Mouse (Mus musculus): ENCODE results near the gene Zfp462.

Gene Zfp462

DNA sequence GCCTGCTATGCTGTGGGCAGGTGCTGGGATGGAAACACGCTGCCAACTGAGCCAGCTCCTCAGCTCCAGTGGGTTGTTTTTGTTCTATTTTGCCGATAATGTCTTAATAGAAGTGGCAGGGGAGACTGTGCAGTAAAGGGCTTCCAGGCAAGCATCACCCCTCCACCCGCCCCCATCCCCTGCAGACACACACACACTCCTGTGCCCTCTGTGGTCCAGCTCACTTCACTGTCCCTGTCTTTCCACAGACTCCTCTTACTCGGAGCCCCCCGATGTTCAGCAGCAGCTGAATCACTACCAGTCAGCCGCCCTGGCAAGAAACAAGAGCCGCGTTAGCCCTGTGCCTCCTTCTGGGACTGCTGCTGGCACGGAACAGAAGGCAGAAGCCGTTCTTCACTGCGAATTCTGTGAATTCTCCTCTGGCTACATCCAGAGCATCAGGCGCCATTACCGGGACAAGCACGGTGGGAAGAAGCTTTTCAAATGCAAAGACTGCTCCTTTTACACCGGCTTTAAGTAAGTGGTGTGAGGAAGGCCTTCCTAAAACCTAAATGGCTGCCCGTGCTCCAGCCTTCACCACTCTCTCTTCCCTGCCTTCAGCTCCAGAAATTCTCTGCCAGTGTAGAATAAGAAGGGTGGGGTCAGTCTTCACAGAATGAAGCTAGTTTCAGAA is 105.2 kb downstream of the Zfp462 start:
- peak; percentile 32 for DNase-seq

DNA sequence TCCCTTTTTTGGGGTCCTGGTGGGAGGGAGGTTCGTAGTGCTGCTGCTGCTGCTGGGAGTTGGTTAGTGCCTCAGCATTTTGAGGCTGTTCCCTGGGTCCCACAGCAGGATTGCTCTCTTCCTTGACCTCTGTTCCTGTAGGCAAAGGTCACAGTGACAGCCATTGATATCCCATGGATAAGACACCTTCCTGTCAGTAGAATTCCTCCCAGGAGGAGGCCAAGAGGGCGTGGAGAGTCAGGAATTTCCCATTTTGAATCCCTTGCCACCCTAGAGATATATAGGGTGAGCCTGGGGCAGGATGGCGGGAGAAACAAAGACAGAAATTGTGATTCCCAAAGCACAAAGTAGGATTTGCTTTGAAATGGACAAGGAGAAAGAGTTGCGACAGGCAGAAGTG is 106.5 kb downstream of the Zfp462 start:
- no peak for DNase-seq

DNA sequence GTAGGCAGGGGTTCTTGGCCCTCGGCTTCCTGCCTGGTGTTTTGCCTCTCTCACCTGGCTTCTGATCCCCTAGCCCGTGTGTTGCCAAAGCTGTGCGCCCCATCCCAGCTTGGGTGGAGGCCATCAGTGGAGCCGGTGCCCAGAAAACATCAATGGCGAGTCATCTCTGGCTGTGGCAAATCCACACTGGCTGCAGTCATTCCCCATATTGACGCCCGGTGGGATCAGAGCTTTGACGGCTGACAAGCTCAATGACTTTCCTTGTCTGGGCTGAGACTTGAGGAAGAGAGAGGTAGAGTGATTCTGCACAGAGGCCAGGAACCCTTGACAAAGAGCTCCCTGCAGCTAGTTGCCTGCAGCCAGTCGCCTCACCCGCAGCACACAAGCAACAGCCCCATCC is 107.8 kb downstream of the Zfp462 start:
- DNase-seq, result no peak

DNA sequence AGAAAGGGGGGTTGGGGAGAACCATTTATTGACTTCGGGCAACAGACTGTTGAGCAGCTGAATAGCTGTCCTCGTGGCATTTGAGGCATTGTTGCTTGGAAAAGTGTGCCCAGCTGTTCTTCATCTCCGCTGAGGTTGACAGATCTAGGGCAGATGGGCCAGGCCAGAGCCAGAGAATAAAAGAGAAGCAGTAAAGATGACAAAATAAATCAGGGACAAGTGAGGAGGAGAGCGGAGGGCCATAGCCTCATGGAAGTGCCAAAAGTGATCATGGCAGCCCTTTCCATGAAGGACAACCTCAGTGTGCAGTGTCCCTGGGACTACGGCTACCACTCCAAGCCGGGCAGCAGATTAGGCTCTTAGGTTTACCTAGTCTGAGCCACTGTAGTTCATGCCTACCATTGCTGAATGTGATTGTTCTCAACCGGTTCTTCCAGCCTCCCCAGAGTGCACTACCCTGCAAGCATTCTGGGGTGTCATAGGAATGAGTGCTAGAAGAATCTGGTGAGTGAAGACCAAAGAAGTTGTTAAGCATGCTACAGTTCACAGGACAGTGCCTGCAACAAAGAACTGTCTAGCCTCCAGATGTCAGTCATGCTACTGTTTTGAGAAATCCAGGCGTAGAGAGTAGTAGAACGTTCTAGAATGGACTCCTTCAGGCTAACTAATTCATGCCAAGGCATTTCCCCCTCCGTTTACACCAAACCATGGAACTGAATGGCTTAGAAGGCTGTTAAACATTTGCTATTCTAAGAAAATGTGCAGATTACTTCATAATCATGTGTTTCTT is 113.0 kb downstream of the Zfp462 start:
- DNase-seq, result no peak

DNA sequence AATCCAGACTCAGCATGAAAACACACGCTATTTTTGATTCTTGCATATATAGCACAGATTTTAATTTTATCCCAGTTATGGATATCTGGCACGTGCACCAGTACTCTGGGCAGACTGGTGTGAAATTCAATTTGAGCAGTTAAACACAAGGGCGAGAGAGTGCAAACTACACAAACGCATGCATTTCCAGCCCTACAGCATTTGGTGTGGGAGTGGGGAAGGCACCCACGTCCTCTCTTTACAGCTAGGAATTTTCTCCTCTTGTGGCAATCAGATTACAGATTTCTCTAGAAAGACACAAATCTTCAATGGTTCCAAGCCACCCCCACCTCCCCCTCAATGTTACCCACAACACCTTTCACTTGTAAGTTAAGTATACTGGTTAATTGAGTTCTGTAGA is 114.1 kb downstream of the Zfp462 start:
- no peak for DNase-seq

DNA sequence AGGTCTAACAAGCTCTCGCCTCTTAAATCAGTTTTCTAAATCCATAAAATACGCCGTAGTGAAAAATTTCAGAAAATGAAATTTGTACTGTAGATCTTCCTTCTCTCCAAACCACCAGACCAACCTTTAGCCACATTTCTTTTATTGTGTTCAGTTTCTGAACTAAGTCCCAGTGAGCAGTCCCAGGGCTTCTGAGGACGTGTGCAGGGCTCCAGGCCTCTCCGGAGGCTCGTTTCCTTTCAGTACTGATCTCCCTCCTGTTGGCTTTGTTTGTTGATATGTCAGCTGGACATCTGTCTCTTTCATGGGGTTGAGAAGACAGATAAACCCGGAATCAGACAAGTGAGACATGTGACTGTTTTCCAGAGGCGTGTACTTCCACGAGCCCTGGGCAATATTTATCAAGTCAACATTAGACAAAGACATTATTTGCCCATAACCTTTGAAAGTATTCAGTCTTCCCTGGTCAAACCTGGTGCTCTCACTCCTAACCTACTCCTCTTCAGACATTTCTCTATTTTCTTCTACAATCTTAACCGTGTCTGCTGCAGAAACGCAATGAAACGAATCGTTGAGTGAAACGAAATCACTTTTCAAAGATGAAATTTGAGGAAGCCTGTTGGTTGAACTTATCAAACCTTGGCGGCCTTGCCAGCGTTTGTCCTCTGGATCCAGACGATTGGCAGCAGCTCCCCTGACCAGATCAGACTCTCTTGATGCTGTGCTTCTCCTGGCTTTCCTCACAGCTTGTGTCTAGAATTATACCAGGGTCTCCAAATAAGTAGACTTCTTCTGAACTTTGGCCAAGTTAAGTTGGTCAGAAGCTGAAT is 121.7 kb downstream of the Zfp462 start:
- DNase-seq, result no peak

DNA sequence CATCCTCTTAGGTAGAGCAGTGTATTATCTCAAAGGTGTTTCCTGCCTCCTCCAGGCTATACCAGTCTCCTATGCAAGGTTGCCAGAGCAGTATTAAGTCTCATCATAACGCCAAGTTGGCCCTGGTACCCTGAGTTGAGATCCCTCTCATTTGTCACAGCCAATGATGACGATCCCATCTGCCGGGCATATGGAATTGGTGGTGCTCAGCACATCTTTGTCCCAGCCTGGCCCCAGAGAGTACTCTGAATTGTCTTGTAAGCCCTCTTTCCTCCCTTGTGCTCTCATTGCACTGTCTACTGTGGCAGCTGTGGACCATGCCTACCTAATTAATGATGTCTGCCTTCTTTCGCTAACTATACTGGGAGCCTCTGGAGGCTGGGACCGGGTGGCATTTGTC is 126.7 kb downstream of the Zfp462 start:
- DNase-seq, result no peak

DNA sequence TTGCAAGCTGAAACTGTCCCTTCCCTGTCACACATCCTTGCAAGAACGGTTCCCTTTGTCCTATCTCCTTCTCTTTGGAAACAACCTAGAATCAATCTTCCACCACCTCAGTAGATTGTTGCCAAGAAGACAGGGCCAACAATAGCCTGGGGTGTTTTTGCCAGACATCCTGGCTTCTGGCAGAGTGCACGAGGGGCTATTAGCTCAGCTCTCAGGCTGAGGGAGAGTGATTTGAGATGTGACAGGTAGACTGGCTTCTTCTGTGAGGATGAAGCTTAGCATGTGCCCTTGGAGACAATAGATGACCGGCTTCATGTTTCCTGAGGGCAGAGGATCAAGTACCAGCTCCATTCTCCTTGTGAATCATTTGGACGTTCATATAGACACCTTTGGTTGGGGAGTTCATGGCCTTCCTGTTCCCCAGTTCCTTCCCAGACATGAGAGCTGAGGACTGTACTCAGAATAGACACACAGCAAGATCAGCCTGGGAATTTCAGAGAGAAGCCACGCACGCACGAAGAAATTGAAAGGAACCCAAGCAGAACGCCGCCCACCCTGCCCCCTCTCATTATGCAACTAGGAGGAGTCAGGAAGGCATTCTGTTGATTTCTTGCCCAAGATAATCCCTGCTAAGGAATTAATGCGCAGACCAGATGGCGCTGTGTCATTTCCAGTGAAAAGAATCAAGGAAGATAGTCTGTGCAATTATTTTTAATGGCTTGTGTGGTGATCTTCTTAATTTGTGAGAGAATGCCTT is 132.5 kb downstream of the Zfp462 start:
- peak; percentile 65 for DNase-seq

DNA sequence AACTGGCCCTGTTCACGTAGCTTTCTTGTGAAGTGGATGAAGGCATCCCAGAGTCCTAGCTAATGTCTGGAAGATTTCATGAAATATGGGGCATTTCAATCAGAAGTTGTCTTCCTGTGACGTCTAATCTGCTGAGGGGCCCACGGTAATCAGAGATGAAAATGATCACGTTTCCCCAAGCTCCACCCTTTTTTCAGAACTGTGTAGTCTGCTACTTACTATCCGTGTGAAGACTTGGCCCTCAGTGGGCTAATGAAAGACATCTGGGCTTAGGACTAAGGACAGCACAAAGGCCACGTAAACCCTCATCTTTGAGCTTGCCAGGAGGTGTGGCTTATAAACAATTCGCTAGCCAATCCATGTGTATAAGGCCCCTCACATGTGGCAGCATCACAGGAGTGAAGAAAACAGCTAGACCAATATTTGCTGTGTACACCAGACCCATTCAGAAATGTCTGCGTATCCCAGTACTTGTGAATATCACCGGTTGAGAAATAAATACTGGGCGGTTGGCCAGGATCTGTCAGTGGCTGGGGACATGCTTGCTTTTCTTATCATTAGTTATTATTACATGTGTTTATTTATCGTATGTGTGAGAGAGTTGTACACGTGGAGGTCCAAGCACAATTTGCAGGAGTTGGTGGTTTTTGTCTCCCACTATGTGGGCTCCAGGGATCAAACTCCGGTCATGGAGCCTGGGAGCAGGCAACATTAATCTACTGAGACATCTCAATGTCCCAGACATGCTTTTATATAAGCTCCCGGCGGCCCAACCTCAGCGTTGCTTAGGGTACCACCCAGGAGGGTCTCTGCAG is 133.3 kb downstream of the Zfp462 start:
- no peak for DNase-seq

DNA sequence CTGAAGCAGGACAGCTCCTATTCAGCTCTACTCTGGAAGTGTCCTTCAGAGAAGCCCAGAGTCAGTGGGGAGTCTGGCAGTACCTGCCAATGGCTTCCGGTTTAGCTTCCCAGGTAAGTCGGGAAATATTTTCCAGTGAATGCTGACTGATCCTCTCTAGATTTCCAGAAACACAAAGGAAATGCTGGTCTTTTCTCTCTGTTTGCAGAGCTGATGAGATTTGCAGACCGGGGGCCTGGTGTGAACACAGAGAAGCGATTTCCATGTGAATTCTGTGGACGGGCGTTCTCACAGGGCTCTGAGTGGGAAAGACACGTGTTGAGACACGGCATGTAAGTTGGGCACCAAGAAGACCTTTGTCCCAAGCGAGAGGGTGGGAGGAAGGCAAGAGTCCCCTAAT is 134.2 kb downstream of the Zfp462 start:
- DNase-seq, result no peak

DNA sequence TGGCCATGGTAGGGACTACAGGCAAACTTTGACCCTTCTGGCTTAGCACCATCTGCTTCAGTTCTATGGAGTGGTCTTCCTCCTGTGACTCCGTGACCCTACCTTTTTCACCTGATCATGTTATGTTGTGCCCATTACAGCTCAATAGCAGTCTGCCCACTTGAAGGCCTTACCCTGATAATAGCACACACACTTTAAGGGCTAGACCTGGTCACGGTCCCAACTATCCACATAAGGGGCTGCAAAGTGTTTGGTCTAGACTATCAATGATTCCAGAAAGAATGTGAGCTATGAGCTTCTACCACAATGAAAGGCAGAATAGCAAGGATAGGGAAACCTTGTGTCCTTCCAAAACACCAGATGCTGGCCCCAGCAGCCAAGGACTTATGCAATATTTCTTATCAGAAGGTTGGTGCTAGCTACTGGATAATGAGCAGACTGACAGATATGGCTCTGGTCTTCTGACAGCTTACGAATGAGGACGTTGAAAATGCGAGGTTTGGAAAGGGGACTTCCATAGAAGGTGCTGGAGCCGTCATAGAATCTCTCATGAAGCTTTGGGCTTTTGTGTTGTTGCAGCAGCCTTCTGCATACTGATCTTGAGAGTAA is 139.3 kb downstream of the Zfp462 start:
- DNase-seq, result no peak

DNA sequence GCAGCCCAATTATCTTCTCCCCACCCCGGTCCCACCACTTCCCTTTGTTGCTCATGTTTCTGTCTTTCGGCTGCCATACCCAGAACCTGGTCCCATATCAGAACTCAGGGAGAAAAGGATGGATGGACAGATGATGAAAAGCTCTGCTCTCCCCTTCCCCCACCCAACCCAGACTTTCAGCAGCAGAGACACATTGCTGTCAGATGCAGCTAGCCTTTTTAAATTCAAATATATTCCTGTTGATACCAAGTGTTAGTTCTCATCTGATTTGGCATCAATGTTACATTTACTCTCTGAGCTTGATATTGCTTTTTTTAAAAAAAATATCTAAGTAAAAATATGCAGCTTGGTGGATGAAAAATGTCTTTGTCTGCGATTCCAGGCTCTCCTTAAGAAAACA is 143.3 kb downstream of the Zfp462 start:
- DNase-seq, result peak; percentile 18

DNA sequence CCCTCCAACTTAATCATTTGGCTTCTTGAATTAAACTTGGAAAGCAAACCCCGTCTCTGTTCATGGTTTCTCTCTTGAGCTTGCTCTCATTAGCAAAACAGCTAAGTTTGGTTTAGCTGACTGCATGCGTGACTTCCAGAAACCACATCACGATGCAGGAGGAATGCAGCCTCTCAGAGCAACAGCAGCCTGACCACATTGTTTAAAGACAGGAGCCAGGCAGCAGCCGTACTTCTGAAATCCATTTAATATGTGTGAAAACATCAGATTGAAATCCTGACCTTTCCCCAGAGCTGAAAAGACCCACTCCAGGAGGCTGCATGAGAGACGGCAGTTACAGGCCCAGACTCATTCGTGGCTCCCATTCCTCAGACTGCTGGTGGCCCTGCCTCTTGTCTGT is 144.1 kb downstream of the Zfp462 start:
- no peak for DNase-seq

DNA sequence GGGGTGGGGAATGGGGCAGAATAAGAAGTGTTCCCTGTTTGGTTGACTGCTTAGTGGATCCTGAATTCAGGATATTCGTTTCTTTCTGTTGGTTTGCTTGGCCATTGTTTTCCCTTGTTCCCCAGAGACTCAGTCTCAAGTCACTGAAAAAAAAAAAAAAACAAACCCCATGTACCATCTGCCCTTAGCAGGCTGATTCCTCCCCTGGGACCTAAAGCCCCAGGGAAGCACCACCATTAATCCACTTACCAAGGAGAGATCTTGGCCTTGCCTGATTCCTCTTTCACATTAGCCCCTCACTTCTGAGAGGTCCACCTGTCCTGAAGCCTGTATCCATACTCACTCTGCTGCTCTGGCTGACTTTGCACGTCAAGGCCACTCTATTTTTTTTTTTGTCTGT is 152.3 kb downstream of the Zfp462 start:
- no peak for DNase-seq

DNA sequence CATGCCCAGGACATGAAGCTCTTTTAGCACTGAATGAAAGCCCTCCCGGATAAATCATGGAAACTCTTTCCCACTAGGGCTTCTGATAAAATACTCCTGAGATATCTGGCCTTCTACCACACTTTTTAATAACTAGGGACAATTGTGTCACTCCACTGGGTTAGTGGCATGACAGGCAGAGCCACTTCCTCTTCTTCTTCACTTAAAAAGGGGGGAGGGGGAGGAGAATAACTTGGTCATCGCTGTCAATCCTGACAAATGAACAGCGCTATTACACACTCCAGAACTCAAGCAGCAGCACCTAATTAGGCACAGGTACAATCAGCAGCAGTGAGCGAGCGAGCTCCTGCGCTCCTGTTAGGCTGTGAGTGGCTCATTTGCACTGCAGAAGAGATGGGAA is 153.5 kb downstream of the Zfp462 start:
- no peak for DNase-seq

DNA sequence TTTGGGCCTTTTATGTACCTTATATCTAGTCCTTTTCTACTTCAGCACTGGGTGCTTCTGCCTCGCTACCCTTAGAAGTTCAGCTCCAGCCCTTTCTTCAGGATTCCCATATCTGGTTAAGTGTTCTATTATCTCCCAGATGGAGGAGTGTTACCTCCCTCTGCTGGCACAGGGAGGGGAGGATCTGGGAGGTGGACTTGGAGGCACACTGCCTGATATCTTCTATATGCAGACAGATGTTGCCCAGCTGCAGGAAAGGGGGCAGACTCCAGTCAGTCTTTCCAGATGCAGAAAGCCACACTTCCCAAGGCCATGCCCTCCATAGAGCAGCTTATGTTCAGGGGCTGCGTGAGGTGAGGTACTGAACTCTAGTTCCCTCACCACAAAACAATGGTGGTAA is 156.0 kb downstream of the Zfp462 start:
- DNase-seq, result no peak

DNA sequence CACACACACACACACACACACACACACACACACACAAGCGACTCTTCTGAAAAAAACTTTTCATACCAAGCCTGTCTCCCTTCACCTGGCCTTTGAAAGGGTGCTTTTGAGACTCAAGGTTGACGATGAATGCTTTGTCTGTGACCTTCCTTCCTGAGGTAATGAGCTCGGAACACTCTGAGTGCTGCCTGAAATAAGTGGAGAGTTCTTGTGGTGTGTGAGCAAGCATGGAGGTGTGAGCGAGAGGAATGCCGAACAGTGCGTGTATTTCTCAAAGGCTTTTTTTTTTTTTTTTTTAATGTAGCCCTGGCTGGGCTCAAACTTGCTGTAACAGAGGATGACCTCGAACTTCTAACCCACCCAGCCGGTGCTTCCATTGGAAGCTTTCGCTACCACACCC is 156.8 kb downstream of the Zfp462 start:
- DNase-seq, result no peak

DNA sequence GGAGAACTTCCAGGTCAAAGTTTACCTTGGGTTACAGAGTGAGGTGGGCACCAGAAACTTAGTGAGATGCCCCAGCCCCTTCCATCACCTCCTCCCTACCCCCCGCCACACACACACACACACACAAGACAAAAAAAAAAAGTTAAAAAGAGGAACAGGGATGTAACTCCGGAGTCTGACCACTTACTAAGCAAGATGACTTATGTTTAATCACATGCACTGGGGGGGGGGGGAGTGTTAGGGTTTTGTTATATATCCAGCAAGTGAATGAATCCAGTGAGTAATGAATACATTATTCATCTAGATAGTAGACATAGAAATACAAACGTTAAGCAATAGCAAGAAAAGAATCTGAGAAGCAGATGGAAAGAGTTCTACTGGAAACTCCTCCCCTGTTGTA is 157.5 kb downstream of the Zfp462 start:
- no peak for DNase-seq

DNA sequence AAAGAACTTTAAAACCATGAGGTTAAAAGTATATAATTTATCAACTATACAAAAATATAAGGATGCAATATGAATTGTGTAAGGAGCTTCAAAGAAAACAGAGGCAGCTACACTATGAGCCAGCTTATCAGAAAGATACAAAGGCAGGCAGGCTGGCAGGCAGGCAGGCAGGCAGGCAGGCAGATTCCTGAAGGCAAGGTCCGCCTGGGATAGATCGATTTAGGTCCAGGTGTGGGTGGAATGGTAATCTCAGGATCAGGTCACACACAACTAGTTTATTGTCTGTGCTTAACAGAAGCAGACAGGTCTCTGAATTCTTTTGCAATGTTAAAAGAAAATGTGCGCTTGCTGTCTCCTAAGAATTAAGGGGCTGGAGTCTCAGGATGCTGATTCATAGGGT is 158.7 kb downstream of the Zfp462 start:
- DNase-seq, result no peak

DNA sequence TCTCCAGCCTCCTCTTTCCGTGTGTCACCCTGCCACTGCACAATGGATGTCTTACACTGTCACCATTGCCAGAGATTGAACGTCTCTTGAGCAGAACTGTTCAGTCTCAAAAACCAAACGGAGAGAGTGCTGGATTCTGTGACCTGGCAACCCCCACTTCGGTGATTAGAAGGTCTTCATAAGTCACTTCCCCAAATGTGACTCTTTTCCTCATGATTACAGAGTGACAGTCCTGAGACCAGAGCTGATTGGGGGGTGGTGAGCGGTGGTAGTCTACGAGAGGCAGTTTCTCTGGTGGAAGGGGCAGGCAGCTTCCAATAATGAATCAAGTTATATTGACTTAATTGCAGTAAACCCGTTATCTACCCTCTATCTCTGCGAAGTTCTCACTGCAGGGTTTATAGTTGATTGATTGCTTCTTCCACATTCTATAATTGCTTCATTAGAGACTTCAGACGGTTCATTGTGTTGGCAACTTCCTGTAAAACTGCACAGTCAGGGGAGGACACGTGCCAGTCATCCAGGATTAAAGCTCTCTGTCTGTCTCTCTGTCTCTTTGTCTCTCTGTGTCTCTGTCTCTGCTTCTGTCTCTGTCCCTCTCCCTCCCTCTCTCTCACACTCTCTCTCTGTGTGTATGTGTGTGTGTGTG is 173.1 kb downstream of the Zfp462 start:
- DNase-seq, result no peak

DNA sequence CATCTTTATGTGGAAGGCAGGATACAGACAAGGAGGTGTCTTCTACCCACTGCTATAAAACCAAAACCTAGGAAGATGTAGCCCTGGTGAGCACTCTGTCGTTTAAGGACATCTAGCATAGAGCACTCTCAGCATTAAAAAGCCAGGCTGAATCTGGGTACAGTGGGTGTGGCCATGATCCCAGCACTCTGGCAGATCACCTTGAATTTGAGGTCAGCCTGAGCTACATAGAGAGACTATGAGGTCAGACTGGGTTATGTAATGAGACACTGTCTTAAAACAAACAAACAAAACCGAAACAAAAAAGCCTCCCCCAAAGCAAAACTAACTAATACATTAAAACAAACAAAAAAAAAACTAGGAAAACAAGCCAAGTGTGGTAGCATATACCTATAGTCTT is 176.3 kb downstream of the Zfp462 start:
- no peak for DNase-seq

Measured in layer of hippocampus, adult 9-11 months (tissue).